ENCODE assay signal across 7 mouse cellular contexts in the genomic region with DNA sequence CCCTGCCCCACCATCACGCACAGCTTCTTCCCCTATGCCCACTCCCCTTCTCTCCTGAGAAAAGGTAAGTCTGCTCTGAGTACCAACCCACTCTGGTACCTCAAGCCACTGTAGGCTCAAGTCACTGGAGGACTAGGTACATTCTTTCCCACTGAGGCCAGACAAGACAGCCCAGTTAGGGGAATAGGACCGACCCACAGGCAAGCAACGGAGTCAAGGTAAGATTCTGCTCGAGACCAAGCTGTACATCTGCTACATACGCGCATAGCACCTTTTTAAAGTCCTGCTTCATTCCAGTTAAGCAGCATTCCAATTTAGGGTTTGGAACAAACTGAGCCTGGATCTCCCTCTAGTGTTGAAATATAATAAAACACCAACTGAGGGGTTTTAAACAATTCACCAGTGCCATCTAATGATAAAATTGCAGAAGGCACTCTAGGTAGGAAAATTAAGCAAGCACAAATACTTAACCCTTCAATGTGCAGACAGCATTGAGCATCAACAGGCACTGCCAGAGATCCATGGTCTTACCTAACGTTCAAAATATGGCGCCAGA. TPM values are rescaled to one million over a fixed set of nuclear protein-coding genes. Genes with fewer than 3 reads are reported as not detected.
DNase-seq lines count a peak whose midpoint lies in the region; ATAC-seq lines count a peak whose summit lies in the region.

No protein-coding gene starts in this region.

- ATAC-seq in liver, embryonic 11.5 days (replicated peaks; ENCODE audit: low FRiP score), result peak; percentile 56
- no peak for ATAC-seq in liver, embryonic 12.5 days
- peak; percentile 76 for ATAC-seq in neural tube, embryonic 12.5 days (ENCODE audit: low FRiP score, low read depth)

- H3K27ac ChIP-seq in liver, embryonic 11.5 days (ENCODE audit: low read depth, low read length), result no peak overlapping the region
- no peak overlapping the region for H3K27ac ChIP-seq in liver, embryonic 12.5 days
- H3K27ac ChIP-seq in neural tube, embryonic 12.5 days, result no peak overlapping the region

- no peaks in the 10 kb centered on the region for H3K27me3 ChIP-seq in liver, embryonic 11.5 days (replicated peaks; ENCODE audit: control insufficient read depth, insufficient read depth, low read length)
- H3K27me3 ChIP-seq in liver, embryonic 12.5 days (replicated peaks), result no peaks in the 10 kb centered on the region
- H3K27me3 ChIP-seq in neural tube, embryonic 12.5 days (replicated peaks), result no peaks in the 10 kb centered on the region

- no peaks in the 10 kb centered on the region for H3K9me3 ChIP-seq in liver, embryonic 11.5 days (ENCODE audit: control insufficient read depth, low read length)
- H3K9me3 ChIP-seq in liver, embryonic 12.5 days (replicated peaks), result no peaks in the 10 kb centered on the region
- no peaks in the 10 kb centered on the region for H3K9me3 ChIP-seq in neural tube, embryonic 12.5 days

- H3K36me3 ChIP-seq in liver, embryonic 11.5 days (ENCODE audit: control insufficient read depth, insufficient read depth, low read length), result no peaks in the 10 kb centered on the region
- H3K36me3 ChIP-seq in liver, embryonic 12.5 days, result no peaks in the 10 kb centered on the region
- no peaks in the 10 kb centered on the region for H3K36me3 ChIP-seq in neural tube, embryonic 12.5 days

- H3K4me1 ChIP-seq in liver, embryonic 11.5 days (replicated peaks; ENCODE audit: control insufficient read depth, insufficient read depth, low read length), result no peaks in the 10 kb centered on the region
- no peaks in the 10 kb centered on the region for H3K4me1 ChIP-seq in liver, embryonic 12.5 days
- no peaks in the 10 kb centered on the region for H3K4me1 ChIP-seq in neural tube, embryonic 12.5 days

- no peak overlapping the region for H3K4me3 ChIP-seq in liver, embryonic 11.5 days (ENCODE audit: low read depth, low read length)
- H3K4me3 ChIP-seq in liver, embryonic 12.5 days, result no peak overlapping the region
- H3K4me3 ChIP-seq in neural tube, embryonic 12.5 days, result no peak overlapping the region

- no peak for DNase-seq in liver, embryonic 11.5 days (ENCODE audit: low spot score)
- peak; percentile 69 for DNase-seq in brain, adult 2 months (ENCODE audit: low read depth, low spot score)
- peak; percentile 36 for DNase-seq in gonadal fat pad, adult 2 months (ENCODE audit: low read depth)
- DNase-seq in layer of hippocampus, postnatal 14 days (ENCODE audit: low spot score in 2 of 2), result peak; percentile 14 to 78
- DNase-seq in B cell, adult 2 months, result no peak

- H3K9ac ChIP-seq in liver, embryonic 11.5 days (ENCODE audit: low read depth, low read length), result no peak overlapping the region
- no peak overlapping the region for H3K9ac ChIP-seq in liver, embryonic 12.5 days
- no peak overlapping the region for H3K9ac ChIP-seq in neural tube, embryonic 12.5 days

- no peak overlapping the region for H3K4me2 ChIP-seq in liver, embryonic 11.5 days
- H3K4me2 ChIP-seq in liver, embryonic 12.5 days, result no peak overlapping the region
- H3K4me2 ChIP-seq in neural tube, embryonic 12.5 days (replicated peaks), result no peak overlapping the region

- WGBS in liver, embryonic 11.5 days, result 20% methylated on average over 8 of the region's 8 CpGs
- 22% methylated on average over 8 of the region's 8 CpGs for WGBS in liver, embryonic 12.5 days (ENCODE audit: insufficient replicate concordance)
- WGBS in neural tube, embryonic 12.5 days, result 34% methylated on average over 8 of the region's 8 CpGs

RNA-seq across cellular contexts. Expression of gene Lnp1, which starts 7.7 kb away (rescaled TPM):
- polyA plus RNA-seq in liver, embryonic 11.5 days (2014; fragmentation: Nextera tagmentation; extraction: Ambion mirVana), result not detected in 2 replicates
- polyA plus RNA-seq in liver, embryonic 12.5 days (2016; fragmentation: Nextera tagmentation; extraction: Ambion mirVana), result not detected in 2 replicates
- polyA plus RNA-seq in gonadal fat pad, adult 2 months (2012; rRNA removed), result not detected in 2 replicates
- total RNA-seq in layer of hippocampus, postnatal 14 days (2021), result 1 to 10 TPM in 1 of 2 experiments, under 1 TPM in 1; 0.62 to 1.8 TPM
- not detected in 2 replicates for polyA plus RNA-seq in neural tube, embryonic 12.5 days (2016; fragmentation: Nextera tagmentation; extraction: Ambion mirVana)

RNA-seq across cellular contexts. Expression of gene Tmem45a, which starts 34.2 kb away (rescaled TPM):
- polyA plus RNA-seq in liver, embryonic 11.5 days (2014; fragmentation: Nextera tagmentation; extraction: Ambion mirVana), result 5.8 and 6.5 TPM in 2 replicates
- polyA plus RNA-seq in liver, embryonic 12.5 days (2016; fragmentation: Nextera tagmentation; extraction: Ambion mirVana), result 2.1 and 2.5 TPM in 2 replicates
- polyA plus RNA-seq in gonadal fat pad, adult 2 months (2012; rRNA removed), result 4.0 and 4.4 TPM in 2 replicates
- 1 to 10 TPM; 2.2 to 3.6 TPM for total RNA-seq in layer of hippocampus, postnatal 14 days (2021)
- 5.8 and 7.6 TPM in 2 replicates for polyA plus RNA-seq in neural tube, embryonic 12.5 days (2016; fragmentation: Nextera tagmentation; extraction: Ambion mirVana)

Comparison
In these comparisons a context has a peak if more than half of its experiments do, and no peak if none do; other contexts are left out.
1. DNase-seq: peak in brain, adult 2 months (single experiment), gonadal fat pad, adult 2 months (single experiment) and layer of hippocampus, postnatal 14 days (2 of 2); none in liver, embryonic 11.5 days (single experiment) and B cell, adult 2 months (0 of 2).